Mouse (Mus musculus) hindbrain, embryonic 14.5 days (tissue): ENCODE data around the gene Gstp2. TPM values are rescaled to one million over a fixed set of nuclear protein-coding genes. Genes with fewer than 3 reads are reported as not detected.
"Not testable (repeated sequence)": the region's sequence is repeated elsewhere in the genome, so short reads cannot be mapped to it uniquely, and the experiment has no call there.

Experiments used
- ATAC-seq: fragments of 200-750 bp; cut with Nextera tagmentation; 2 replicates; pipeline ENCODE4 v1.8.0; 2017; ENCODE audit warnings: moderate number of reproducible peaks, mild to moderate bottlenecking, moderate TSS enrichment, moderate library complexity; ENCODE audit not compliant: low FRiP score
- DNase-seq: peaks from one replicate; pipeline ENCODE4 v3.0.0-alpha.2; 2015; ENCODE audit warnings: low spot score
- H3K27ac ChIP-seq: fragments of 300-500 bp; sonication (generic); 2 replicates; pipeline ENCODE4 v1.5.1; 2014; ENCODE audit warnings: mild to moderate bottlenecking, moderate library complexity
- H3K27me3 ChIP-seq: fragments of 300-500 bp; sonication (generic); 2 replicates; pipeline ENCODE4 v1.6.1; 2014; ENCODE audit warnings: mild to moderate bottlenecking, low read length, mixed read lengths; ENCODE audit not compliant: control insufficient read depth, insufficient read depth
- H3K36me3 ChIP-seq: fragments of 300-500 bp; sonication (generic); replicated peaks from 2 replicates; pipeline ENCODE4 v1.6.1; 2014; ENCODE audit not compliant: control insufficient read depth, insufficient read depth
- H3K4me1 ChIP-seq: fragments of 300-500 bp; sonication (generic); replicated peaks from 2 replicates; pipeline ENCODE4 v1.6.1; 2014; ENCODE audit warnings: antibody characterized with exemption, low read length, mixed read lengths; ENCODE audit not compliant: control insufficient read depth, insufficient read depth
- H3K4me2 ChIP-seq: fragments of 300-500 bp; sonication (generic); replicated peaks from 2 replicates; pipeline ENCODE4 v1.6.1; 2014; ENCODE audit warnings: mild to moderate bottlenecking, moderate library complexity
- H3K4me3 ChIP-seq: fragments of 300-500 bp; sonication (generic); replicated peaks from 2 replicates; pipeline ENCODE4 v1.5.1; 2014; ENCODE audit warnings: mild to moderate bottlenecking, low read length
- H3K9ac ChIP-seq: fragments of 300-500 bp; sonication (generic); 2 replicates; pipeline ENCODE4 v1.6.1; 2014
- H3K9me3 ChIP-seq: fragments of 300-500 bp; sonication (generic); 2 replicates; pipeline ENCODE4 v1.6.1; 2016; ENCODE audit warnings: low read length; ENCODE audit not compliant: control insufficient read depth
- WGBS: fragments of 180-500 bp; shearing (Covaris S2); extraction: QIAGEN DNeasy Blood & Tissue Kit; methylation state at CpG from one replicate; pipeline ENCODE4 v1.1.7; 2014; 5-methylcytosine and 5-hydroxymethylcytosine counted together
- polyA plus RNA-seq: library from polyadenylated mRNA; unstranded; fragments of >200 nt; fragmentation: Nextera tagmentation; extraction: Ambion mirVana; gene quantifications from 2 replicates; pipeline ENCODE4 v1.2.1, GENCODE M21; 2014

The Gstp2 gene
- polyA plus RNA-seq, 1 experiment from 2014 or later: 1.7 TPM

DNA sequence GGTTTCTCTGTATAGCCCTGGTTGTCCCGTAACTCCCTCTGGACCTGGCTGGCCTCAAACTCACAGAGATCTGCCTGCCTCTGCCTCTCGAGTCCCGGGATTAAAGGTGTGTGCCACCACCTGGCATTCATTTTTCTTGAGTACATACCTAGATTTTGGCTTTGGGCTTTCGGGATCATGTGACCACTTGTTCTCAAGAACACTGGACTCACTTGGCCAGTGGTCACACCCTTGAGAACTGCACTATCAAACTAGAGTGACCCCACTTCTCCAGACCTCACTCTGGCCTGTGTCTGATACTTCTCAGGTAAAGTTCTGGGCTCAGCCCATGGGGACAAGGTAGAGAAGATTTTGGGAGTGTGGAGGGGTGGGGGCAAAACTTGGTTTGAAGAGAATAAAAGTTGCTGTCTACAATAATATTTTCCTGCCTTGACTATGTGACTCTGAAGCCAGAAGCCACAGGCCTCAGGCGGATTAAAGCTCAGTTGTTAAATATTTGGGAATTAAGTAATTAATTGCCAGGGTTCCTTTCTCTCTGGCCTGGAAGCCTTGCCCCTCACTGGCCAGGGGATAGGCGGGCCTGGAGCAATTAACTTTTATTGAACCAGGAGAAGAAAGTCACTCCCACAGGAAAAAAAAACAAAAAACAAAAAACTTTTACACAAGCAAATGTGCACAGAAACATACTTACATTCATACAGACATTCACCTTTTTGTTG is 27.0 kb upstream of the Gstp2 start:
- ATAC-seq (no peak), DNase-seq (no peak)
- Histone ChIP-seq H3K9me3 (no peaks in the 10 kb centered on the region), H3K4me1 (no peaks in the 10 kb centered on the region), H3K4me3 (no peak overlapping the region), H3K27ac (no peak overlapping the region), H3K9ac (no peak overlapping the region), H3K4me2 (no peak overlapping the region), H3K27me3 (no peaks in the 10 kb centered on the region), H3K36me3 (no peaks in the 10 kb centered on the region)
- WGBS: 89% methylated on average over 6 of the region's 6 CpGs

DNA sequence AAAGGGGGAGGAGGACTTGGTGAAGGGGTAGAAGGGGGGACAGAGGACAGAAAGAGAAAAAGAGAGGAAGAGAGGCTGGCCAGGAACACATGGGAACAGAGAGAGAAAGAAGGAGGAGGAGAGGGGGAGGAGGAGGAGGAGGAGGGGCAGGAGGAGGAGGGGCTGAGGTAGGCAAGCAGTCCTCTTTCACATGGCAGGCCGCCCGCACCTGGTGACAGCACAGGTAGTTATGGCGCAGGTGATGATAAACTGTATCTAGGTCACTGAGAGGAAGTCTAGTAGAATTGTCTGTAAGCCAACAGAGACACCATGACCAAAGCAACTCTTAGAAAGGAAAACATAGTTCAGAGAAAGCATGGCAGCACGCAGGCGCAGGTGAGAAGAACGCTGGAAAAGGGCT is 25.6 kb upstream of the Gstp2 start:
- Histone ChIP-seq H3K27me3 (no peaks in the 10 kb centered on the region), H3K4me3 (no peak overlapping the region), H3K9ac (no peak overlapping the region), H3K9me3 (no peaks in the 10 kb centered on the region), H3K4me1 (no peaks in the 10 kb centered on the region), H3K4me2 (no peak overlapping the region), H3K36me3 (no peaks in the 10 kb centered on the region), H3K27ac (no peak overlapping the region)
- no peak for ATAC-seq
- no peak for DNase-seq
- WGBS: 89% methylated on average over 6 of the region's 6 CpGs

DNA sequence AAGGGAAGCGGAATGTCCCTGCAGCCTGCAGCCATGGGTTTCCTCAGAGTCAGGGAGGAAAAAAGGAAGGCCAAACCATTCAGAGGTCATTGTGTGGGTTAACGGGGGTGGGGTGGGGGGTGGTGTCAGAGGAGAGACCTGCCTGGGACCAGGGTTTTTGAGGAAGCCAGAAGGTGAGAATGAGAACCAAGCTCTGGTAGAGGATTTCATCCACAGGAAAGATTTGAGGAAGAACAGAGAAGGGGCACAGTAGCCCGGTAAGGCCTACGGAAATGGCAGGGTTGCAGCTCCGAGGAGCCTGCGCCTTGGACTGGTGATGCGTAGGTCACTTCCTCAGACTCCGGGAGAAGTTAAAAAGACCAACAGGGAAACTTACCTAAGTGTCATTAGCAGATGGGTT is 24.9 kb upstream of the Gstp2 start:
- no peak for ATAC-seq
- DNase-seq: no peak
- H3K36me3 ChIP-seq: no peaks in the 10 kb centered on the region

DNA sequence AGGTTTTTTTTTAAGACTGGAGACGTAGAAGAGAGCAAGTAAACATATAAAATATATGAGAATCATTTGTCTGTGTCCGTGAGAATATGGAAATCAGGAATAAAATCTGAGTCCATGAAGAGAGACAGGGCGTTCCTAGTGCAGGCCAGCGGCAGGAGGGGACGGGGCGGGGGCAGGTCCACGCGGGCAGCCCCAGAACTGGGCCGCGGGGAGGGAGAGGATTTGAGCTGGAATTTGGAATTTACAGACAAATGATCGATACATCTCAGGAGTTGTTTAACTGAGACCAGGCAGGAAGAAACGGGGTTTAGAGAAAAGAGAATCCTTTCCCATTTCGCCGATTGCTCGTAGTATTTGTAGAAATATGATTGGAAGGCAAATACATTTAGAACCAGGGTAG is 24.5 kb upstream of the Gstp2 start:
- Histone ChIP-seq H3K9ac (no peak overlapping the region), H3K36me3 (no peaks in the 10 kb centered on the region), H3K27me3 (no peaks in the 10 kb centered on the region), H3K27ac (no peak overlapping the region), H3K4me3 (no peak overlapping the region), H3K4me1 (no peaks in the 10 kb centered on the region), H3K4me2 (no peak overlapping the region), H3K9me3 (no peaks in the 10 kb centered on the region)
- no peak for ATAC-seq
- DNase-seq: no peak
- WGBS: 77% methylated on average over 15 of the region's 15 CpGs

More for the DNA sequence above, 24.9 kb upstream of the Gstp2 start:
- Histone ChIP-seq H3K4me2 (no peak overlapping the region), H3K4me3 (no peak overlapping the region), H3K4me1 (no peaks in the 10 kb centered on the region), H3K27me3 (no peaks in the 10 kb centered on the region), H3K27ac (no peak overlapping the region), H3K9ac (no peak overlapping the region), H3K9me3 (no peaks in the 10 kb centered on the region)
- 84% methylated on average over 8 of the region's 8 CpGs for whole genome bisulfite sequencing

DNA sequence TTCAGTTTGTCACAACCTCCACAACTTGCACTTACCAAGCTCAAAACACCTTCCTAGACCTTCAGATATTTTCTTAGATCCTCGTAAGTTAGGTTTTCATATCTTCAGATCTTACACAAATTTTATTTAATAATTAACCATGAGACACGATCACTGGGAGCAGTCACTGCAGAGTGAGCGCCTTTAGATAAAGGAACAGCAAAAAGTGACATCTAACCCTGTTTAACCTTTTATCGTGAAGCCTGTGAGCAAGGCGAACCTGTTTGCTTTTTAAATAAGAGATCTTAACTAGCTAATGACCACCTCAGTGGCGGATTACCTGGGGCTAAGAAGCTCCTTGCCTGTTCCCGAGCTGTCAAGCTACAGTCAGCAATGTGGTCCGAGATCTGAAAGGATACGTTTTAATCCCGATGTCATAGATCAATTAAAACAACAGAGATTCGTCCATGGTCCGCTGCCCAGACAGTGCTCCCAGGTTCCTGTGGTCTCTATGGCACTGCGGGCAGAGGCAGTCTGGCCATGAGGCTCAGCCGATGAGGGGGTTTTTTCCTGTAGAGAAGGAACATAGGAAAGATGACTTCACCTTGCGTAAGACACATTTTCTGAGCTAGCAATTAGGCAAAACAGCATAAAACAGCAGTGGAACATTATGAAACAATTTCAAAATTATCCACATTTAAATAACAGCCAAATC is 23.0 kb upstream of the Gstp2 start:
- no peaks in the 10 kb centered on the region for H3K36me3 ChIP-seq
- H3K9ac ChIP-seq: no peak overlapping the region
- no peaks in the 10 kb centered on the region for H3K4me1 ChIP-seq
- 64% methylated on average over 15 of the region's 15 CpGs for WGBS
- DNase-seq (no peak), ATAC-seq (no peak)
- H3K27ac ChIP-seq: no peak overlapping the region
- H3K9me3 ChIP-seq: no peaks in the 10 kb centered on the region
- H3K4me2 ChIP-seq: no peak overlapping the region
- no peaks in the 10 kb centered on the region for H3K27me3 ChIP-seq
- H3K4me3 ChIP-seq: no peak overlapping the region

DNA sequence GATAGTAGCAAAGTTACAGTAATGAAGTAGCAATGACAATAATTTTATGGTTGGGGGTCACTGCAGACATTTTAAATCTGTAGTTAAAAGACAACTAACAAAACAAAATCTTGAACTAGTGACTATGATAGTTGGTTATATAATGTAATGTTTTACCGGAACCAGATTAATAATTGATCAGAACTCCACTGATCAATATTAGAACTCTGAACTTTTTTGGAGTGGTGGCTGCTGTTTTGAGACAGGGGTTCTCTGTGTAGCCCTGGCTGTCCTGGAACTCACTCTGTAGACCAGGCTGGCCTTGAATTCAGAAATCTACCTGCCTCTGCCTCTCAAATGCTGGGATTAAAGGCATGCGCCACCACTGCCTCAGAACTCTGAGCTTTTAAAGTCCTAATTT is 22.4 kb upstream of the Gstp2 start:
- not testable (repeated sequence) for H3K27me3 ChIP-seq, H3K4me2 ChIP-seq, ATAC-seq, DNase-seq, H3K9me3 ChIP-seq, H3K4me3 ChIP-seq, H3K4me1 ChIP-seq, H3K27ac ChIP-seq, H3K9ac ChIP-seq, H3K36me3 ChIP-seq
- 87% methylated on average over 2 of the region's 2 CpGs for WGBS

DNA sequence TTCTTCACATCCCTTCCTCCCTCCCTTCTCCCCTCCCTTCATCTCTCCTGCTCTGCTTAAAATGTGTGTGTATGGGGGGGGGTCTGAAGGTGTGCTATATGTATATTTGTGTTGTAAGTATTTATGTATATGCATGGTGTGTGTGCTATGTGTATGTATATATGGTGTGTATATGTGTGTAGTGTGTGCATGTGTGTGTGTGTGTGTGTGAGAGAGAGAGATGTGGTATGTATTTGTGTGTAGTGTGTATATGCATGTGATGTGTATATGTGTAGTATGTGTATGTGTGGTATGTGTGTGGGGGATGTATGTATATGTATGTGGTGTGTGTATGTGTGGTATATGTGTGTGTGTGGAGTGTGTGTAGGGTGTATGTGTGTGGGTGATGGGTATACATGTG is 21.1 kb upstream of the Gstp2 start:
- Histone ChIP-seq H3K9me3 (no peaks in the 10 kb centered on the region), H3K4me2 (no peak overlapping the region), H3K4me1 (no peaks in the 10 kb centered on the region), H3K27me3 (no peaks in the 10 kb centered on the region), H3K36me3 (no peaks in the 10 kb centered on the region), H3K27ac (no peak overlapping the region), H3K4me3 (no peak overlapping the region), H3K9ac (no peak overlapping the region)
- no peak for DNase-seq
- ATAC-seq: no peak

DNA sequence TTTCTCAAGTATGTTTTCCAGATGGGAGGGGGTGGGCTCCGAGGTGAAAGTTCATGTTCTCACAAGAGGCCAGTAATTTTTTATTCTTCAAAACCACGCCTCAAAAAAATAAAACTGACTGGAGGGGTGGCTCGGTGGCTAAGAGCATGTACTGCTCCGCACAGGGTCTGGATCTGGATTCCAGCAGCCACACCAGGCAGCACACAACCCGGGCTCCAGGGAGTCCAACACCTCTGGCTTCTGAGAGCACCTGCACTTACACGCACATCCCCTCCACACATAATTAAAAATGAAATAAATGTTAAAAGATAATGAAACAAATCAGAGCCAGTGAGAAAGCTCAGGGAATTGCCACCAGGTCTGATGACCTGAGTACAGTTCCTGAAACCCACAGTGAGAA is 20.5 kb upstream of the Gstp2 start:
- Histone ChIP-seq H3K36me3 (no peaks in the 10 kb centered on the region), H3K4me1 (no peaks in the 10 kb centered on the region), H3K4me3 (no peak overlapping the region), H3K27ac (no peak overlapping the region), H3K27me3 (no peaks in the 10 kb centered on the region), H3K4me2 (no peak overlapping the region), H3K9me3 (no peaks in the 10 kb centered on the region), H3K9ac (no peak overlapping the region)
- DNase-seq: no peak
- no peak for ATAC-seq
- WGBS: 88% methylated on average over 6 of the region's 6 CpGs

DNA sequence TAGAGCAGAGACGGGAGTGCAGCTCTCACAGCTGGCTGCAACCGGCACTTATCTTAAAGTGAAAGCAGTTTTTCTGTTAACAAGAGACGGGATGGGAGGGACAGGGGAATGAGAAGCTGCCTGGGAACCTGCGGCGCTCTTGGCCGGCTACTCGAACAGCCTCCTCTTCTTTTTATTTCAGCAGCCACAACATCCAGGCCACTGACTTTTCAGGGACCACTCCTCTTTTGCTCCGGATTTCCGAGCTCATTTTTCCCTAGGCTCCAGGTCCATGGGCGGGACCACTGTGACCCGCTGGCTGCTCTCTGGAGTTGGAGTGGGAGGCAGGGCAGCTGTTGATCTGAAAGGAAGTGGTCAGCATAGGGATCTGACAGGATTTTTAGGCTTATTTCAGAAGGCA is 18.7 kb upstream of the Gstp2 start:
- not testable (repeated sequence) for H3K9ac ChIP-seq, DNase-seq, ATAC-seq, H3K4me3 ChIP-seq, H3K9me3 ChIP-seq, H3K36me3 ChIP-seq, H3K4me2 ChIP-seq, H3K27ac ChIP-seq, H3K4me1 ChIP-seq, H3K27me3 ChIP-seq
- 51% methylated on average over 4 of the region's 11 CpGs for WGBS
